Mouse (Mus musculus): ENCODE results near the gene Hormad1.

GRCm38 (mm10) chr3:95529814-95530213 is 29.7 kb upstream of the Hormad1 start:
- TF ChIP-seq CTCF (conservative IDR thresholded peaks at IDR 0.05; ENCODE audit: low read length), result no peak
- no peak for TF ChIP-seq POU5F1 (IDR thresholded peaks at IDR 0.05; ENCODE audit: borderline replicate concordance, low read length)
- no peak for TF ChIP-seq NANOG (IDR thresholded peaks at IDR 0.05; ENCODE audit: borderline replicate concordance, low read length)

Measured in E14TG2a.4 (cell line).